Mouse (Mus musculus): Measurements from ENCODE around the gene Gm29427.

The Gm29427 gene

GRCm38 (mm10) chr1:130715561-130716217, at the start of gene Gm29427:
Gene Gm29427 (minus strand): TSS chr1:130715799.
- CTCF ChIA-PET = interaction anchor here (0.5 to 0.8 kb wide), 2 partner anchors 65 to 440 kb away, joined by 3 to 5 read pairs; no protein-coding TSS in a partner anchor

- CTCF ChIA-PET = no interaction called here
These were observed 48.4 kb upstream of the Gm29427 start for GRCm38 (mm10) chr1:130764027-130764461.

DNA sequence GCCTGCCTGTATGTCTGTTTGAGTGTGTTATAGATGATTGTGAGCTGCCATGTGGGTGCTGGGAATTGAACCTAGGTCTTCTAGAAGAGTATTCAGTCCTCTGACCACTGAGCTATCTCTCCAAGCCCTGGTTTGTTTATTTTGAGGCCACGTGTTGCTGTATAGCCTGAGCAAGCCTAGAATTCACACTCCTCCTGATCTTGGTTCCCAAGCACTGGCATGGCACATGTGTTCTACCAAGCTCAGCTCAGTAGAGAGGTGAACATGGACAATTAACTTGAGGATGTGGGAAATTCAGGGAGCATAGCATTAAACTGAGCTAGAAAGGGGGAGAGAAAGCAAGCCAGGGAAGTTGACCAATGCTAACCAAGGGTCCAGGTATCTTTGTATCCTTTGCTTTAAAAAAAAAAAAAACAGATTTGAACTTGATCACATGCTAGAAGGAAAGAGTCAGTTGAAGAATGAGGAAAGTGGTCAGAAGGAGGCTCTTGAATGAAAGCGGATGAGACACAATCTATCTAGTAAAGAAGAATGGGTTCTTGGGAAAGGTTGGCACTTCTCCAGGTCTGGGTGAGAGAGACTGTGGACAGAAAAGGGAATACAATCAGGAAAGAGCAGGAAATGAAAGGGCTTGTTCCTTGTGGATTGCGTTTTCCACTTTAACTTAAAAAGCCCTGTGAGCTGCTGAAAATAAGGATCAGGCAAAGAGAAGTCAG, 46.6 kb upstream of the Gm29427 start:
- CTCF ChIA-PET = no interaction called here

DNA sequence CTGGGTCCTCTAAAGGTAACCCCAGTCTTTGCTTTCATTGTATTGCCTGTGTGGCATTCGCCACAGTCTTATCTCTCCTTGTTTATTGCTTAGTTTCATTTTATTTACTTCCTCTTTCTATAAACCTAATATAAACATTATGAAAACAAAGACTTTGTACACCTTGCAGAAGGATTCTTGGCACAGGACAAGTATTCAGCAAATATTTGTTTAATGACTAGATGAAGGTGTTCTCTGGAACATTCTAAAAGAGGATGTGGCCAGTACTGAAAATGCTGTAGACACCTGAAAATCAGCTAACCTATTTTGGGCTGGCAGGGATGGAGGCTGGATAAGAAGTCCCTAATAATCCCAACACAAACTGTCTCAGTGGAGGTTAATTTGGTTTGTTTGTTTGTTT, 46.0 kb upstream of the Gm29427 start:
- CTCF ChIA-PET = interaction anchor here (0.7 kb wide), 1 partner anchor 43 kb away, joined by 6 read pairs; no protein-coding TSS in a partner anchor

DNA sequence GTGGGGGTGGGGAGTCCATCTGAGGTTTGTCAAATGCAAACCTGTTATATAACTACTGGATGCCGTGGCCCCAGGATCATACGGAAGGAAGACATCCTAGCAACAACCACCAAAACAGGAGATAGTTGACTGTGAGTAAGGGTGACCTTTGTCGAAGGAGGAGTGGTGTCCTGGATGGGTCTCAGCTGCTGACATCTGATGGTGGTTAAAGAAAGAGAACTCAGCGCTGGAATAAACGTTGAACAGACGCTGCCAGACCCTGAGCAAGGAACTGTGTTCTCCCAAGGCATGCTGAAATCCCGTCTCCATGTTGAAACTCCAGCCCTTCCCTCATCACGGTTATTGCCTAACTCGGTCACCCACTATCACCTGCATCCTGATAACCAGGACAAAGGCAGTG, 44.1 kb upstream of the Gm29427 start:
- CTCF ChIA-PET = no interaction called here

- CTCF ChIA-PET = no interaction called here
These were observed 31.2 kb upstream of the Gm29427 start for GRCm38 (mm10) chr1:130746819-130747218.

DNA sequence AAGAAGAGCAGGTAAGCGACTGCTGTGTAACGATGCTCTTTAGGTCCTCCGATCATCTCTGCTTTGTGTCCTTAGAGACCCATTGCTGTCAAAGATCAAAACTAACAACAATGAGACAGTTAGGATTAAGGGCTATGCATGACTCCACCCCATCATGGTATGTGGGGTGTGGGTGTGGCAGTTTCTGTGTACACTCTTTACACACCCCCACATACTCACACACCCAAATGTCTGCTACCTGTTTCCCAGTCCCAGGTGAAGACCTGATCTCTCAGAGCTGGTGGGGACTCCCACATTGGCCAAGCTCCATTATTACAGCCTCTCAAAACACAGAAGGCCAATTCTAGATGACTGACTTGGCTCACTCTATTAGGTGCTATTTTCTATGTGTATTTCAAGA, 30.0 kb upstream of the Gm29427 start:
- CTCF ChIA-PET = no interaction called here

DNA sequence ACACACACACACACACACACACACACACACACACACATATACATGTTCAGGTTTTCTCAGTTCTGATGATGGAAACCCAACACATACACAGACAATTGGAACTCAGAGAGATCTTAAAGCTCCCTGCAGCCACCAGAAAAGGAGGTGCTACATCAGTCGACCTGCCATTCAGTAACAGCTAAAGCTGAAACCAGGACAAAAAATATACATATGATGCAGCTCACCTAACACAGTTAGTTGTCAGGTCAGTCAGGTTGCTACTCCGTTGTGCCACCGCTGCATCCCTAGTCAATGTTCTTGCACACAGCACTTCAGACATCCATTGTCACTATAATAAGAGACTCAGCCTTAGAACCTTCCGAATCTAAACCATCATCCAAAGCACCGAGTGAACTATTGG, 29.4 kb upstream of the Gm29427 start:
- CTCF ChIA-PET = interaction anchor here (0.6 kb wide), 1 partner anchor 78 kb away, joined by 4 read pairs; no protein-coding TSS in a partner anchor

- CTCF ChIA-PET = no interaction called here
These were observed 28.6 kb upstream of the Gm29427 start for GRCm38 (mm10) chr1:130744217-130744616.

DNA sequence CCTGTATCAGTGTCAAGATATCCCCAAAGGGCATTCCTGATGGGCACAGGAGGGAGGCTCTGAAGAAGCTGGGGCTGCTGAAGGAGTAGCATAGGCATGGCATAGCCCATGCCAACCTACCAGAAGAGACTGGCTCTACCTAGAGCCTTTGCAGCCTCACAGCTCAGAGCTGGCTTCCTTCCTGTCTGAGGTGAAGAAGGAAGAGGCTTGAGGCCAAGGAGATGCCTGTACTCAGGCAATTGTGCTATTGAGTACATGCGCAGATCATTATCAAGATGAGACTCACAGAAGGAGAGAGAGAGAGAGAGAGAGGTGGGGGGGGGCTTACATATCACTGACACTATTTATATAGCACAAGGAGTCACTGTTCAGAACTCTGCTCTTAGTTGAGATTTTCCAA, 28.2 kb upstream of the Gm29427 start:
- CTCF ChIA-PET = no interaction called here

GRCm38 (mm10) chr1:130742201-130742600, 26.6 kb upstream of the Gm29427 start:
- CTCF ChIA-PET = no interaction called here

DNA sequence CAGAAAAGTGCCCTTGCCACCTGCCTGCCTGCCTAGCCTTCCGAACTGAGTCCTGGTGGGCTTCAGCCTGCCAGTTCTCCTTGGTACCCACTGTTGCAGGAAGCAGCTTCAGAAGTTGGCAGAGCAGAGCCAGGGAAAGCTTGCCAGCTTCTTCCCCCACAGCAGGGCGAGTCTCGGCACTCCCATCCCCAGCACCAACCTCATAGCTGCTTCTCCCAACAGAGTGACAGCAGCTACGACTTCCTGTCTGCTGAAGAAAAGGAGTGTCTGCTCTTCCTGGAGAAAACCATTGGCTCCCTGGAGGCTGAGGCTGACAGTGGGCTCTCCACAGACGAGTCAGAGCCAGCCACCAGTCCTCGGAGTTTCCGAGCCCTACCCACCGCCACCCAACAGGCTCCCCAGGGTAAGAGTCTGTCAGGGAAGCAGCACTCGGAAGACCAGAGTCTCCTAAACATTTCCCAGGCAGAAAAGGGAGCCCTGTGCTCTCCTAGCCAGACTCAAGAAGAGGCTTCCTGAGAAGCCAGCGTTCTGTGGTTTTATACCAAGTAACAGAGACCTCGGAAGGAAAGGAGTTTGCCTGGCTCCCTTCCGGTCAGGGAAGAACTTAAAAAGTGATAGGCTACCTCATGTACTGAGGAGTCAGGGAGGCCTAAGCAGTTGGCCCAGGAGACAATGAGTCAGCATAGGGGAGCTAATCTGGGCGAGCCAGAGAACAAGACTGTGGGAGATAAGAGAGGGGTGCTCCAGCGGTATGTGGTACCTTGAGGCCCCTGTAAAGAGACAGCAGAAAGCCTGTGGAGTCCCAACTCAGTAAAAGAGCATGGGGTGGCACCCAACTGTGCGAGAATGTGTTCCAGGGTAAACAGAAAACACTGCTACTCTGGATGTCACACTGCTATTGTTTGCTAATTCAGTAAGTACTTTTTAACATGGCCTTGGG, 25.5 kb upstream of the Gm29427 start:
- CTCF ChIA-PET = no interaction called here

GRCm38 (mm10) chr1:130740227-130740648, 24.6 kb upstream of the Gm29427 start:
- CTCF ChIA-PET = no interaction called here

DNA sequence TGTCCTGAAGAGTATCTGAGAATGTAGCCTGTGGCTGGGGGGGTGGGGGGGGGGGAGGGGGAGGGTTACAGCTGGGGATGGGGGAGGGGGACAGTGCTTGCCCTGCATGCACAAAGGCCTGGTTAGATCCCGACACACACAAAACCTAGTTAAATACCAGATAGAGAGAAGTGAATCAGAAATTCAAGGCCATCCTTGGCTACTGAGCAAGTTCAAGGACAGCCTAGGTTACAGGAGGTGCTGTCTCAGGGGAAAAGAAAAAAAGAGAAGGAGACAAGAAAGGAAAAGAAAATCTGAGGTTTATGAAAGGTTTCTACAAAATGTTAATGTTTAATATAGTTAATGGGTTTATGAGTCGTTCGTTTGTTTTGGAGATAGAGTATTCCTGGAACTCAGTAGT, 24.0 kb upstream of the Gm29427 start:
- CTCF ChIA-PET = no interaction called here

DNA sequence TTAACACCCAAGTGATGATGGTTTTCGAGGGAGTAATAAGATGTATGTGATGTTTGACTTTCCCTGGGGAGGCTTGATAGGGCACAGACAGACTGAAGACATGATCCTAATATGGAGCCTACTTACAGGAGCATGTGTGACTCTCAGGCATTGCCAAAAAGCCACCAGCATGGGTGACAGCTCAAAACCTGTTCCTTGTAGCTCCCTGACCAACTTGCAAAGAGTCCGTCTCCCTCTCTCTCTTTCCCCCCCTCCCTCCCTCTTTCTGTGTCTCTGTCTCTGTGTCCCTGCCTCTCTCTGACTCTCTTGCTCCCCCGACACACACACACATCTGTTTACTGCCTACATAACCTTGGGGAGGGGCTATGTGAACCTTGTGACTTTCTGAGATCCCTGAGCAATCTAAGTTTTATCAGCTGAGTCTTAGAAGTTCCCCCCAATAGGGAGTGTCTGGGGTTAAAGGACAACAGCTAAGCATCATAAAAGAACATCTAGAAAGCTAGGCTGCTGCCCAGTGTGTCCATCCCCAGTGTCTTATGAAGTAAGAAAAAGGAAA, 23.0 kb upstream of the Gm29427 start:
- CTCF ChIA-PET = no interaction called here

GRCm38 (mm10) chr1:130737916-130738315, 22.3 kb upstream of the Gm29427 start:
- CTCF ChIA-PET = no interaction called here

GRCm38 (mm10) chr1:130737411-130737881, 21.8 kb upstream of the Gm29427 start:
- CTCF ChIA-PET = no interaction called here

DNA sequence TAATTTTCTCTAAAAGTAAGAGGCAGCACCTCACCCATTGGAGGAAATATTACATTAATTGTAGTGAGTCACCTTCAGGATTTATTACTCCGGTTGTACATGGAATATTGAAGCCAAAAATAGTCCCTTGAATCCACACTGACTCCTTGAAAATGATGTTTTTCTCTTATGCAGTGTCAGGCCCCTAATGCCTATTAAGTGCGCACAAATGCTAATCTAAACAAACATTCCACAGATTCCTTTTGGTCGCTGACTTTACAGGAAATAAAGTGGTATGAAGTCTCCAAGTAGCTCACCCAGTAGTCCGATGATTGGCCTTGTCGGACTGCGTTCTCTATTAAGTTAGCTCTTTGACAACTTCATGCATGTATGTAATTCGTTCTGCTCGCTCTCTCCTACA, 19.3 kb upstream of the Gm29427 start:
- CTCF ChIA-PET = no interaction called here

- CTCF ChIA-PET = no interaction called here
These were observed 18.9 kb upstream of the Gm29427 start for GRCm38 (mm10) chr1:130734452-130734851.

DNA sequence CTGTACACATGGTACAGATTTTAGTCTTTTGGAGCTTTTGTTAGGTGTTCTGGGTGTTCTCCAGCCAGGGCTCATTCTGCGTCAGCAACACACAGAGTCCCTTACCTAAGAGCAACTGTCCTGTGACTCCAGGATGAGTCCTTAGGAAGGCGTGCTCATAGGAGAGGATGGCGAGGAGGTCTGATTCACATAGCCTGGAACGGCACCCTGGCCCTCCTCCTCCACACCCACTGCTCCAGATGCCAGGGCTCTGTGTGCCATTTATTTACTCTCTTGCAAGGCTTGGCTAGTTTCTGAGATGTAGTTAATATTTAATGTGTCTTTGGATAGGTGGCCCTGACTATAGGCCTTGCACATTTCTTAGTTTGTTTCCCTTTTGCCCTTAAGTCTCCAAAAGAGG, 18.1 kb upstream of the Gm29427 start:
- CTCF ChIA-PET = no interaction called here

- CTCF ChIA-PET = no interaction called here
These were observed 17.4 kb upstream of the Gm29427 start for GRCm38 (mm10) chr1:130732706-130733658.

All from spleen, embryonic (tissue).